Mouse (Mus musculus): ENCODE measurements at regions not wholly inside any gene's neighbourhood (a gene's known extent, or its start where the extent isn't known, plus 50 kb on each side); places are given as distances from the start of the nearest gene placed in this dataset.
"Not testable (repeated sequence)": the region's sequence is repeated elsewhere in the genome, so short reads cannot be mapped to it uniquely, and the experiment has no call there.

DNA sequence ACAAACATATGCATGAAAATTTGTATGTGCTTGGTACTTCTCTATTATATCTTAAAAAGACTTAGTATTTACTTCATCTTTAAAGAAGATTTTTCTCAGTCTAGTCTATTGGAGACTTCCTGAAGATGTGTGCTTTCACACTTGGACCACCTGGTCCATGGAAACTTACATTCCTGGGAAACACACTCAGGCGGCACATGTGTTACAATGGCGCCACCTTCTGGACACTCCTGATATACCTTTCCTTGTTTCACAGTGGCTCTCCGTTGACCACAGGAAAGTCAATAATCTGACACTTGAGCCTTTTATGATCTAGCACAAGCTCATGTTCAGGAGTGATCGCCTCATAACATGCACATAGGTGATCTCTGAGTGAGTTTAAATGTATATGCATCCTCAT, 146.5 kb downstream of the Rdh14 start:
- no peaks in the 10 kb centered on the region for H3K27me3 ChIP-seq (ENCODE audit: control insufficient read depth, insufficient read depth, insufficient read length)
- no peak overlapping the region for H3ac ChIP-seq (ENCODE audit: control insufficient read depth, insufficient read length, low read depth)
- no peak overlapping the region for H3K4me3 ChIP-seq (ENCODE audit: insufficient read depth, poor library complexity, severe bottlenecking)
- H3K36me3 ChIP-seq (ENCODE audit: control insufficient read depth, insufficient read depth), result no peaks in the 10 kb centered on the region
- no peaks in the 10 kb centered on the region for H3K79me3 ChIP-seq (ENCODE audit: low read depth)
- TF ChIP-seq MYOD1 (IDR thresholded peaks at IDR 0.05; ENCODE audit: control insufficient read depth, insufficient read length, low read depth), result no peak
- TF ChIP-seq CEBPB (IDR thresholded peaks at IDR 0.05; ENCODE audit: low read depth), result no peak
- TF ChIP-seq FOSL1 (IDR thresholded peaks at IDR 0.05; ENCODE audit: insufficient read depth, low read length, poor library complexity, severe bottlenecking), result no peak
- peak; percentile 43 for TF ChIP-seq CTCF (IDR thresholded peaks at IDR 0.05; ENCODE audit: control insufficient read depth, insufficient read depth, insufficient read length)
- no peak for TF ChIP-seq USF1 (IDR thresholded peaks at IDR 0.05; ENCODE audit: low read depth)
- TF ChIP-seq MAX (IDR thresholded peaks at IDR 0.05), result no peak
- H3K79me2 ChIP-seq (ENCODE audit: control insufficient read depth, insufficient read depth), result no peaks in the 10 kb centered on the region

GRCm38 (mm10) chr12:10549481-10550201, 159.1 kb downstream of the Rdh14 start:
- no peak overlapping the region for H3K4me3 ChIP-seq (ENCODE audit: insufficient read depth, poor library complexity, severe bottlenecking)
- H3ac ChIP-seq (ENCODE audit: control insufficient read depth, insufficient read length, low read depth), result no peak overlapping the region
- TF ChIP-seq MYOG (IDR thresholded peaks at IDR 0.05; ENCODE audit: control insufficient read depth, extremely low read depth, insufficient read length) (no peak), CTCF (IDR thresholded peaks at IDR 0.05; ENCODE audit: control insufficient read depth, insufficient read depth, insufficient read length) (no peak), MAX (IDR thresholded peaks at IDR 0.05) (no peak), MYOD1 (IDR thresholded peaks at IDR 0.05; ENCODE audit: control insufficient read depth, insufficient read length, low read depth) (no peak), CEBPB (IDR thresholded peaks at IDR 0.05; ENCODE audit: low read depth) (no peak), USF1 (IDR thresholded peaks at IDR 0.05; ENCODE audit: low read depth) (no peak), FOSL1 (IDR thresholded peaks at IDR 0.05; ENCODE audit: insufficient read depth, low read length, poor library complexity, severe bottlenecking) (no peak)
- no peaks in the 10 kb centered on the region for H3K27me3 ChIP-seq (ENCODE audit: control insufficient read depth, insufficient read depth, insufficient read length)
- H3K36me3 ChIP-seq (ENCODE audit: control insufficient read depth, insufficient read depth), result no peaks in the 10 kb centered on the region
- no peaks in the 10 kb centered on the region for H3K79me3 ChIP-seq (ENCODE audit: low read depth)
- H3K79me2 ChIP-seq (ENCODE audit: control insufficient read depth, insufficient read depth), result no peaks in the 10 kb centered on the region

DNA sequence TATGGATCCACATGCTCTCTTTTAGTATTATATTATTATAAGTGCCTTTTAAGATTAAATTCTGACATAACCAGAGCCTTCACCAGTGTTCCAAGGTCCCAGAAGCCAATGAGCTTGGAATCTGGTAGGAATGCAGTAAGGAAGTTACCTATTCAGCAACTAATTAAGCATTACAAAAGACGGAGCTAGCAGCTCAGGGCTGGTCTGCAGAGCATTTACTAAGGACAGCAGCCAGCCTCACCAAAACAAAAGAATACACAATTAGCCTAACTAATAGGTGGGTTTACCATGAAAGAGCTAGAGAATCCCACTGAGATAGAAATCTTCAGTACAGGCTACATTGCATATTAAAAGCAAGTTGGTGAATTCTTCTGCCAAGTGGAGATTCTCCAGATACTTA, 164.1 kb downstream of the Rdh14 start:
- not testable (repeated sequence) for H3K4me3 ChIP-seq (ENCODE audit: insufficient read depth, poor library complexity, severe bottlenecking); H3K27me3 ChIP-seq (ENCODE audit: control insufficient read depth, insufficient read depth, insufficient read length); H3K36me3 ChIP-seq (ENCODE audit: control insufficient read depth, insufficient read depth); H3K79me2 ChIP-seq (ENCODE audit: control insufficient read depth, insufficient read depth); H3K79me3 ChIP-seq (ENCODE audit: low read depth); H3ac ChIP-seq (ENCODE audit: control insufficient read depth, insufficient read length, low read depth)

GRCm38 (mm10) chr12:10562966-10563365, 172.4 kb downstream of the Rdh14 start:
- Histone ChIP-seq H3K79me2 (ENCODE audit: control insufficient read depth, insufficient read depth) (no peaks in the 10 kb centered on the region), H3K79me3 (ENCODE audit: low read depth) (no peaks in the 10 kb centered on the region), H3K27me3 (ENCODE audit: control insufficient read depth, insufficient read depth, insufficient read length) (no peaks in the 10 kb centered on the region), H3ac (ENCODE audit: control insufficient read depth, insufficient read length, low read depth) (no peak overlapping the region), H3K36me3 (ENCODE audit: control insufficient read depth, insufficient read depth) (no peaks in the 10 kb centered on the region), H3K4me3 (ENCODE audit: insufficient read depth, poor library complexity, severe bottlenecking) (no peak overlapping the region)
- peak; percentile 3 for TF ChIP-seq FOSL1 (IDR thresholded peaks at IDR 0.05; ENCODE audit: insufficient read depth, low read length, poor library complexity, severe bottlenecking)
- TF ChIP-seq MYOG (IDR thresholded peaks at IDR 0.05; ENCODE audit: control insufficient read depth, extremely low read depth, insufficient read length), result no peak

GRCm38 (mm10) chr12:10567881-10568280, 177.3 kb downstream of the Rdh14 start:
- Histone ChIP-seq H3K79me2 (ENCODE audit: control insufficient read depth, insufficient read depth) (no peaks in the 10 kb centered on the region), H3K79me3 (ENCODE audit: low read depth) (no peaks in the 10 kb centered on the region), H3K27me3 (ENCODE audit: control insufficient read depth, insufficient read depth, insufficient read length) (no peaks in the 10 kb centered on the region), H3K4me3 (ENCODE audit: insufficient read depth, poor library complexity, severe bottlenecking) (no peak overlapping the region), H3ac (ENCODE audit: control insufficient read depth, insufficient read length, low read depth) (no peak overlapping the region), H3K36me3 (ENCODE audit: control insufficient read depth, insufficient read depth) (no peaks in the 10 kb centered on the region)
- TF ChIP-seq CEBPB (IDR thresholded peaks at IDR 0.05; ENCODE audit: low read depth) (no peak), CTCF (IDR thresholded peaks at IDR 0.05; ENCODE audit: control insufficient read depth, insufficient read depth, insufficient read length) (no peak), MYOG (IDR thresholded peaks at IDR 0.05; ENCODE audit: control insufficient read depth, extremely low read depth, insufficient read length) (no peak), USF1 (IDR thresholded peaks at IDR 0.05; ENCODE audit: low read depth) (no peak), FOSL1 (IDR thresholded peaks at IDR 0.05; ENCODE audit: insufficient read depth, low read length, poor library complexity, severe bottlenecking) (no peak), MYOD1 (IDR thresholded peaks at IDR 0.05; ENCODE audit: control insufficient read depth, insufficient read length, low read depth) (no peak), MAX (IDR thresholded peaks at IDR 0.05) (no peak)

GRCm38 (mm10) chr12:10571643-10572377, 181.2 kb downstream of the Rdh14 start:
- Histone ChIP-seq H3K79me2 (ENCODE audit: control insufficient read depth, insufficient read depth) (no peaks in the 10 kb centered on the region), H3K27me3 (ENCODE audit: control insufficient read depth, insufficient read depth, insufficient read length) (no peaks in the 10 kb centered on the region), H3ac (ENCODE audit: control insufficient read depth, insufficient read length, low read depth) (no peak overlapping the region), H3K79me3 (ENCODE audit: low read depth) (no peaks in the 10 kb centered on the region), H3K4me3 (ENCODE audit: insufficient read depth, poor library complexity, severe bottlenecking) (no peak overlapping the region), H3K36me3 (ENCODE audit: control insufficient read depth, insufficient read depth) (no peaks in the 10 kb centered on the region)
- TF ChIP-seq MYOD1 (IDR thresholded peaks at IDR 0.05; ENCODE audit: control insufficient read depth, insufficient read length, low read depth) (no peak), CEBPB (IDR thresholded peaks at IDR 0.05; ENCODE audit: low read depth) (no peak), MAX (IDR thresholded peaks at IDR 0.05) (no peak), MYOG (IDR thresholded peaks at IDR 0.05; ENCODE audit: control insufficient read depth, extremely low read depth, insufficient read length) (no peak), FOSL1 (IDR thresholded peaks at IDR 0.05; ENCODE audit: insufficient read depth, low read length, poor library complexity, severe bottlenecking) (no peak), CTCF (IDR thresholded peaks at IDR 0.05; ENCODE audit: control insufficient read depth, insufficient read depth, insufficient read length) (no peak), USF1 (IDR thresholded peaks at IDR 0.05; ENCODE audit: low read depth) (no peak)

All from C2C12 (cell line).